Mouse (Mus musculus): ENCODE measurements around the gene Nanp. TPM values are rescaled to one million over a fixed set of nuclear protein-coding genes. Genes with fewer than 3 reads are reported as not detected.
A peak's percentile ranks its signal among the peaks of the same experiment; 100 is the strongest.

Gene Nanp
- total RNA-seq (2021) = 10 to 100 TPM; 24.2 to 26.3 TPM

GRCm38 (mm10) chr2:151039232-151039695 is at the start of gene Nanp, which contains the start of gene Ninl:
TSS of gene Nanp (minus strand) at chr2:151039398.
TSS of gene Ninl (minus strand) at chr2:151039382.
- peak; percentile 92 to 93 for DNase-seq (ENCODE audit: low spot score in 2 of 2)
- intact Hi-C loops (cut with DNase I) = no loop called here

GRCm38 (mm10) chr2:151056637-151057036 is 17.4 kb upstream of the Nanp start:
- intact Hi-C loops (cut with DNase I) = no loop called here
- DNase-seq (ENCODE audit: low spot score in 2 of 2) = no peak

GRCm38 (mm10) chr2:151040411-151040810 is 1.2 kb upstream of the Nanp start:
- intact Hi-C loops (cut with DNase I) = no loop called here
- no peak for DNase-seq (ENCODE audit: low spot score in 2 of 2)

GRCm38 (mm10) chr2:151039726-151040125 is 528 bp upstream of the Nanp start:
- intact Hi-C loops (cut with DNase I) = no loop called here
- DNase-seq (ENCODE audit: low spot score in 2 of 2) = no peak

- DNase-seq (ENCODE audit: low spot score in 2 of 2) = no peak
- intact Hi-C loops (cut with DNase I) = no loop called here
These were observed 381 bp downstream of the Nanp start for GRCm38 (mm10) chr2:151038811-151039222.

GRCm38 (mm10) chr2:151037876-151038552 is 1.2 kb downstream of the Nanp start:
- DNase-seq (ENCODE audit: low spot score in 2 of 2) = peak in 1 of 2 experiments; percentile 10
- intact Hi-C loops (cut with DNase I) = no loop called here

GRCm38 (mm10) chr2:151037292-151037691 is 1.9 kb downstream of the Nanp start:
- DNase-seq (ENCODE audit: low spot score in 2 of 2) = no peak
- intact Hi-C loops (cut with DNase I) = no loop called here

- intact Hi-C loops (cut with DNase I) = no loop called here
- no peak for DNase-seq (ENCODE audit: low spot score in 2 of 2)
These were observed 2.5 kb downstream of the Nanp start for GRCm38 (mm10) chr2:151036721-151037120.

GRCm38 (mm10) chr2:151034435-151034834 is 4.8 kb downstream of the Nanp start:
- intact Hi-C loops (cut with DNase I) = no loop called here
- no peak for DNase-seq (ENCODE audit: low spot score in 2 of 2)

GRCm38 (mm10) chr2:151021158-151021557 is 18.0 kb downstream of the Nanp start:
- intact Hi-C loops (cut with DNase I) = no loop called here

GRCm38 (mm10) chr2:151015316-151015715 is 23.9 kb downstream of the Nanp start:
- intact Hi-C loops (cut with DNase I) = no loop called here
- DNase-seq (ENCODE audit: low spot score in 2 of 2) = no peak

More at GRCm38 (mm10) chr2:151021158-151021557, 18.0 kb downstream of the Nanp start:
- no peak for DNase-seq (ENCODE audit: low spot score in 2 of 2)

- no peak for DNase-seq (ENCODE audit: low spot score in 2 of 2)
- intact Hi-C loops (cut with DNase I) = no loop called here
These were observed 27.9 kb downstream of the Nanp start for GRCm38 (mm10) chr2:151011273-151011672.

GRCm38 (mm10) chr2:151009515-151010085 is 29.6 kb downstream of the Nanp start:
- no peak for DNase-seq (ENCODE audit: low spot score in 2 of 2)
- intact Hi-C loops (cut with DNase I) = loop anchor here (5.0 kb wide), 1 partner anchor 107 kb away; the partner anchor contains the start of gene Abhd12

- intact Hi-C loops (cut with DNase I) = loop anchor here (5.0 kb wide), 1 partner anchor 107 kb away; the partner anchor contains the start of gene Abhd12
- DNase-seq (ENCODE audit: low spot score in 2 of 2) = peak; percentile 73 to 78
These were observed 30.2 kb downstream of the Nanp start for GRCm38 (mm10) chr2:151008939-151009509.

GRCm38 (mm10) chr2:151008517-151008932 is 30.7 kb downstream of the Nanp start:
- intact Hi-C loops (cut with DNase I) = loop anchor here (5.0 kb wide), 1 partner anchor 106 kb away; the partner anchor contains the start of gene Abhd12
- DNase-seq (ENCODE audit: low spot score in 2 of 2) = no peak

- no peak for DNase-seq (ENCODE audit: low spot score in 2 of 2)
- intact Hi-C loops (cut with DNase I) = loop anchor here (5.0 kb wide), 1 partner anchor 106 kb away; the partner anchor contains the start of gene Abhd12
These were observed 31.2 kb downstream of the Nanp start for GRCm38 (mm10) chr2:151008006-151008405.

GRCm38 (mm10) chr2:151006281-151006945 is 32.8 kb downstream of the Nanp start:
- intact Hi-C loops (cut with DNase I) = loop anchor here (5.0 kb wide), 1 partner anchor 104 kb away; the partner anchor contains the start of gene Abhd12
- no peak for DNase-seq (ENCODE audit: low spot score in 2 of 2)

- DNase-seq (ENCODE audit: low spot score in 2 of 2) = no peak
- intact Hi-C loops (cut with DNase I) = loop anchor here (5.0 kb wide), 2 partner anchors 197 to 327 kb away; no protein-coding TSS in a partner anchor
These were observed 34.8 kb downstream of the Nanp start for GRCm38 (mm10) chr2:151004390-151004789.

- intact Hi-C loops (cut with DNase I) = loop anchor here (5.0 kb wide), 2 partner anchors 196 to 326 kb away; no protein-coding TSS in a partner anchor
- no peak for DNase-seq (ENCODE audit: low spot score in 2 of 2)
These were observed 35.4 kb downstream of the Nanp start for GRCm38 (mm10) chr2:151003796-151004195.
